Mouse (Mus musculus) small intestine, adult 2 months (tissue): ENCODE measurements at regions not wholly inside any gene's neighbourhood (a gene's known extent, or its start where the extent isn't known, plus 50 kb on each side); places are given as distances from the start of the nearest gene placed in this dataset.

Experiments used
- CTCF ChIP-seq: fragments of 200-500 bp; IDR thresholded peaks from 2 replicates; pipeline ENCODE4 v1.5.1; 2012; ENCODE audit warnings: low read depth, mild to moderate bottlenecking, control low read depth, inconsistent platforms, low read length, moderate library complexity, mixed read lengths; ENCODE audit not compliant: insufficient replicate concordance, insufficient read length; ENCODE audit errors: extremely low read depth
- POLR2A ChIP-seq: fragments of 200-500 bp; IDR thresholded peaks from 2 replicates; pipeline ENCODE4 v1.6.1; 2012; ENCODE audit warnings: low read depth, mild to moderate bottlenecking, control low read depth, inconsistent platforms, low read length, moderate library complexity

DNA sequence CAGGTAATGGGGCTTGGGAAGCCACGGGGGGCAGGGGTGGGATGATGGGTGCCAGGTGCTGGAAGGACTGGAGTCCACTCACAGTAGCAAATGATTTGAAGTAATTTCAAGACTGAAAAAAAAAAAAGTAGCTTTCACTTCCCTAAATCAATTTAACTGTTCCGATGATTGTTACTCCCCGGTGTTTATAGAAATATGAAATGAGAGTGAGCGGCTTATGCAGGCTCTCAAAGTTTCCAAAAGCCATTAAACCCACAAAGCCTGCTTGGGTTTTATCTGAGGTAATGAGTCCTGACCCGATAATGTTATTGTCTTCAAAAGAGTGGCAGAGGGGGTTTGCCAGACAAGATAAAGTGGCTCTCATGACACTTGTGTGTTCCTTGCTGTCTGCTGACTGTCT is 82.9 kb downstream of the Qrsl1 start:
- TF ChIP-seq CTCF (no peak), POLR2A (no peak)
